Mouse (Mus musculus) erythroblast, embryonic 14.5 days (primary cell): ENCODE measurements at regions not wholly inside any gene's neighbourhood (a gene's known extent, or its start where the extent isn't known, plus 50 kb on each side); places are given as distances from the start of the nearest gene placed in this dataset.

Experiments used
- H3K27me3 ChIP-seq: 2 replicates; pipeline ENCODE4 v1.6.1; 2012; ENCODE audit warnings: inconsistent platforms; ENCODE audit not compliant: control insufficient read depth
- H3K36me3 ChIP-seq: 2 replicates; pipeline ENCODE4 v1.6.1; 2012; ENCODE audit warnings: mild to moderate bottlenecking, inconsistent platforms; ENCODE audit not compliant: control insufficient read depth
- H3K4me1 ChIP-seq: 2 replicates; pipeline ENCODE4 v1.6.1; 2012; ENCODE audit warnings: inconsistent platforms; ENCODE audit not compliant: control insufficient read depth
- H3K4me3 ChIP-seq: replicated peaks from 2 replicates; pipeline ENCODE3; 2012; ENCODE audit warnings: moderate library complexity, mild to moderate bottlenecking, inconsistent platforms
- H3K9me3 ChIP-seq: 2 replicates; pipeline ENCODE4 v1.6.1; 2012; ENCODE audit warnings: low read length, inconsistent platforms, mixed read lengths; ENCODE audit not compliant: control insufficient read depth
- GATA1 ChIP-seq: IDR thresholded peaks from 2 replicates; pipeline ENCODE4 v1.6.1; 2012; ENCODE audit warnings: low read length, inconsistent platforms, mixed read lengths
- TAL1 ChIP-seq: IDR thresholded peaks from 3 replicates; pipeline ENCODE4 v1.6.1; 2012; ENCODE audit warnings: low read length, inconsistent platforms, mixed read lengths

GRCm38 (mm10) chr16:76782656-76783055 lies 230.8 kb upstream of the Usp25 start:
- TF ChIP-seq GATA1 = no peak
- TF ChIP-seq TAL1 = no peak

GRCm38 (mm10) chr16:76775790-76776189 lies 237.7 kb upstream of the Usp25 start:
- Histone ChIP-seq H3K36me3 (no peaks in the 10 kb centered on the region), H3K4me3 (no peak overlapping the region), H3K4me1 (no peaks in the 10 kb centered on the region), H3K9me3 (no peaks in the 10 kb centered on the region), H3K27me3 (no peaks in the 10 kb centered on the region)
- TF ChIP-seq GATA1 = no peak
- no peak for TF ChIP-seq TAL1

More at GRCm38 (mm10) chr16:76782656-76783055, 230.8 kb upstream of the Usp25 start:
- H3K27me3 ChIP-seq = no peaks in the 10 kb centered on the region
- H3K9me3 ChIP-seq = no peaks in the 10 kb centered on the region
- H3K4me3 ChIP-seq = no peak overlapping the region
- no peaks in the 10 kb centered on the region for H3K36me3 ChIP-seq
- no peaks in the 10 kb centered on the region for H3K4me1 ChIP-seq

GRCm38 (mm10) chr16:76774032-76774431 lies 239.5 kb upstream of the Usp25 start:
- Histone ChIP-seq H3K9me3 (no peaks in the 10 kb centered on the region), H3K27me3 (no peaks in the 10 kb centered on the region), H3K36me3 (no peaks in the 10 kb centered on the region), H3K4me1 (no peaks in the 10 kb centered on the region), H3K4me3 (no peak overlapping the region)
- TF ChIP-seq TAL1 = no peak
- TF ChIP-seq GATA1 = no peak

GRCm38 (mm10) chr16:76773466-76773865 lies 240.0 kb upstream of the Usp25 start:
- Histone ChIP-seq H3K4me1 (no peaks in the 10 kb centered on the region), H3K9me3 (no peaks in the 10 kb centered on the region), H3K27me3 (no peaks in the 10 kb centered on the region), H3K4me3 (no peak overlapping the region), H3K36me3 (no peaks in the 10 kb centered on the region)
- no peak for TF ChIP-seq TAL1
- TF ChIP-seq GATA1 = no peak

GRCm38 (mm10) chr16:76768607-76769006 lies 244.9 kb upstream of the Usp25 start:
- H3K4me3 ChIP-seq = no peak overlapping the region
- no peaks in the 10 kb centered on the region for H3K36me3 ChIP-seq
- no peaks in the 10 kb centered on the region for H3K27me3 ChIP-seq
- no peaks in the 10 kb centered on the region for H3K4me1 ChIP-seq
- TF ChIP-seq GATA1 (no peak), TAL1 (no peak)
- no peaks in the 10 kb centered on the region for H3K9me3 ChIP-seq

DNA sequence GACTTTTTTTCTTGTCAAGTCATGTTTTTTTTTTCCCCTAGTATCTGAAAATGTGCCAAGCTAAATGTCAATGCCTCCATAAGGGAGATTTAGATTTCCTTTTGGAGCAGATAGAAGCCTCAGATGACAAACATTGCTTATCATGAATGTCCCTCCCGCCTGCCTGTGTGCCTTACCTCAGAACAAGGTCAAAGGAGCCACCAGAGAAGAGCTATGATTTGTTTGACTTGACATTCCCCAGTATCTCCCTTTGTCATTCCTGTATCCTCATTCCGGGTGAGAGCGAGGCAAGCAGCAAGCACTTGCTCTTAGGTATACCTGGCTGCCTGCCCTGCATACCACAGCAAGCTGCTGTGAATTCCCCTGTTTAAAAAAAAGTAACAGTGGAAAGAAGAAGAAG lies 246.9 kb upstream of the Usp25 start:
- Histone ChIP-seq H3K4me1 (no peaks in the 10 kb centered on the region), H3K4me3 (no peak overlapping the region), H3K27me3 (no peaks in the 10 kb centered on the region), H3K36me3 (no peaks in the 10 kb centered on the region), H3K9me3 (no peaks in the 10 kb centered on the region)
- TF ChIP-seq TAL1 (no peak), GATA1 (no peak)

- Histone ChIP-seq H3K4me3 (no peak overlapping the region), H3K27me3 (no peaks in the 10 kb centered on the region), H3K36me3 (no peaks in the 10 kb centered on the region), H3K4me1 (no peaks in the 10 kb centered on the region), H3K9me3 (no peaks in the 10 kb centered on the region)
- TF ChIP-seq TAL1 (no peak), GATA1 (no peak)
These were observed 248.0 kb upstream of the Usp25 start for GRCm38 (mm10) chr16:76765536-76765935.

DNA sequence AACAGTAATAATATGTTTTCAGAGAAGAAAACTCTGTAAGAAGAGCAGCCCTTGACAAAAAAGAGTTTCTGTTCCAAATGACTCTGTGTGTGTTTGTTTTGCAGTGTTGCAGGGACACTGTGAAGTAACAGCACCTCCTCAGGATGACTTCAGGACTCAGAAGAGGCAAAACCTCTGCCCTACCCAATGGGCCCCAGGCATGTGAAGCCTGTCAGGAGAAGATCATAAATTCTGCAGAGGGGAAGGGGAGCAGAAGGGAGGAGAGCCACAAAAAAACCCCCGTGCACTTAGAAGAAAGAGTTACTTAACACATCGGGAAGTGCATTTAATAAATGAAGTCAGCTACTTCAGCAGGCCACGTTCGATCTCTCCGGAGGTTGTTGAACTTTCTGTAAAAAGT lies 248.5 kb upstream of the Usp25 start:
- no peaks in the 10 kb centered on the region for H3K9me3 ChIP-seq
- TF ChIP-seq TAL1 (no peak), GATA1 (no peak)

GRCm38 (mm10) chr16:76762619-76763283 lies 250.8 kb upstream of the Usp25 start:
- Histone ChIP-seq H3K4me1 (no peaks in the 10 kb centered on the region), H3K4me3 (no peak overlapping the region), H3K27me3 (no peaks in the 10 kb centered on the region), H3K9me3 (no peaks in the 10 kb centered on the region), H3K36me3 (no peaks in the 10 kb centered on the region)
- TF ChIP-seq TAL1 = no peak
- no peak for TF ChIP-seq GATA1

More for the DNA sequence above, 248.5 kb upstream of the Usp25 start:
- Histone ChIP-seq H3K36me3 (no peaks in the 10 kb centered on the region), H3K4me1 (no peaks in the 10 kb centered on the region), H3K4me3 (no peak overlapping the region), H3K27me3 (no peaks in the 10 kb centered on the region)

DNA sequence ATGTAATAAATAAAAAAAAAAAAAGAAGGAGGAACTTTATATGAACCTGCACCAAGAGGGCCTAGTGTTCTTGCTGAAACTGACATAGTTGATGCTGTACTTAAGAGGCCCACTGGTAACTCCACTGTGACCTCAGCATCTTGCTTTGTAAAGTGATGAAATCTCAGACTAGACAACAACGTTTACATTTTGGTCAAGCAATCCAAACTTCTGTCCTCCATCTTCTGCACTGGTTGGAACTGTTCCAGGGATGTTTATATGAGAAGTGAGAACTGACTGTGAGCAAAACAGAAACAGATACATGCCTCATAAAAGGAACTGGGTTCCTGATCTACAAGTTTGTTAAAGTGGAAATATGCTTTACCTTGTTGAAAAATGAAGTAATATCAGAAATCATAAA lies 251.7 kb upstream of the Usp25 start:
- TF ChIP-seq GATA1 (no peak), TAL1 (no peak)
- no peaks in the 10 kb centered on the region for H3K4me1 ChIP-seq
- H3K27me3 ChIP-seq = no peaks in the 10 kb centered on the region

More for the DNA sequence above, 251.7 kb upstream of the Usp25 start:
- Histone ChIP-seq H3K4me3 (no peak overlapping the region), H3K9me3 (no peaks in the 10 kb centered on the region), H3K36me3 (no peaks in the 10 kb centered on the region)
